In genomic region chr2:132395753-132396152, GRCm38 (mm10) we compare ENCODE assay signal across 36 mouse cellular contexts. TPM values are rescaled to one million over a fixed set of nuclear protein-coding genes. Genes with fewer than 3 reads are reported as not detected.
"Had no signal": no experiment of that assay in that cellular context is flagged by ENCODE, and none has a peak within 500 bp of the region (broad histone marks: within the 10 kb centered on the region; RNA-seq: fewer than 3 reads in every experiment).

No protein-coding gene starts in this region.

- H3K4me3 ChIP-seq: left cerebral cortex, adult 2 months; limb, embryonic 12.5 days; liver, embryonic 12.5 days; liver, embryonic 13.5 days; liver, embryonic 15.5 days; lung, embryonic 15.5 days; megakaryocyte, embryonic 14.5 days; midbrain, embryonic 10.5 days; midbrain, embryonic 12.5 days; midbrain, embryonic 13.5 days; midbrain, embryonic 15.5 days; myocyte; neural tube, embryonic 12.5 days; neural tube, embryonic 13.5 days had no signal

- H3K27ac ChIP-seq: left cerebral cortex, adult 2 months; limb, embryonic 12.5 days; liver, embryonic 12.5 days; liver, embryonic 13.5 days; liver, embryonic 14.5 days; liver, embryonic 15.5 days; lung, embryonic 15.5 days; macrophage; midbrain, embryonic 10.5 days; midbrain, embryonic 12.5 days; midbrain, embryonic 13.5 days; midbrain, embryonic 15.5 days; neural tube, embryonic 12.5 days; neural tube, embryonic 13.5 days had no signal

- H3K4me1 ChIP-seq: liver, embryonic 12.5 days; liver, embryonic 13.5 days; liver, embryonic 15.5 days; lung, embryonic 15.5 days; megakaryocyte, embryonic 14.5 days; midbrain, embryonic 10.5 days; midbrain, embryonic 12.5 days; midbrain, embryonic 13.5 days; midbrain, embryonic 15.5 days; neural tube, embryonic 12.5 days; neural tube, embryonic 13.5 days had no signal

- DNase-seq: left cerebral cortex, postnatal 4 days; liver; liver, embryonic 13.5 days; liver, postnatal 0 days; lung, adult 18-20 months; lung, adult 2 months; lung, embryonic 14.5 days; lung, postnatal 10 days; lung, postnatal 14 days; lung, postnatal 36 days; lung, postnatal 4 days; midbrain, embryonic 14.5 days had no signal

- H3K9me3 ChIP-seq: liver, embryonic 15.5 days; midbrain, embryonic 15.5 days had no signal

- ATAC-seq: liver, embryonic 12.5 days; liver, postnatal 0 days; lung, postnatal 0 days; midbrain, embryonic 13.5 days; midbrain, embryonic 15.5 days; midbrain, embryonic 16.5 days had no signal

- H3K27me3 ChIP-seq: limb, embryonic 12.5 days; liver, embryonic 13.5 days; liver, embryonic 15.5 days; lung, embryonic 15.5 days; midbrain, embryonic 12.5 days; midbrain, embryonic 15.5 days; neural tube, embryonic 12.5 days; neural tube, embryonic 13.5 days had no signal

- H3K9ac ChIP-seq: limb, embryonic 12.5 days; liver, embryonic 12.5 days; liver, embryonic 13.5 days; liver, embryonic 14.5 days; liver, embryonic 15.5 days; liver, postnatal 0 days; lung, embryonic 14.5 days; lung, embryonic 15.5 days; midbrain, embryonic 12.5 days; midbrain, embryonic 13.5 days; midbrain, embryonic 15.5 days; neural tube, embryonic 12.5 days; neural tube, embryonic 13.5 days had no signal

- H3K4me2 ChIP-seq: limb, embryonic 12.5 days; liver, embryonic 11.5 days; liver, embryonic 12.5 days; liver, embryonic 13.5 days; liver, embryonic 15.5 days; lung, embryonic 14.5 days; lung, embryonic 15.5 days; midbrain, embryonic 11.5 days; midbrain, embryonic 12.5 days; midbrain, embryonic 13.5 days; midbrain, embryonic 15.5 days; neural tube, embryonic 12.5 days; neural tube, embryonic 13.5 days had no signal

- H3K36me3 ChIP-seq: limb, embryonic 12.5 days; liver, embryonic 12.5 days; liver, embryonic 13.5 days; liver, embryonic 15.5 days; lung, embryonic 15.5 days; midbrain, embryonic 10.5 days; midbrain, embryonic 12.5 days; midbrain, embryonic 13.5 days; midbrain, embryonic 15.5 days; neural tube, embryonic 12.5 days; neural tube, embryonic 13.5 days had no signal

RNA-seq across cellular contexts. Expression of gene Prokr2, which starts 10.5 kb away (rescaled TPM):
- total RNA-seq: liver, adult 2 months; megakaryocyte progenitor cell, adult 5-6 weeks; megakaryocyte, adult 5-6 weeks; megakaryocyte-erythroid progenitor cell, adult 5-6 weeks; monocyte, adult 5-6 weeks had no signal
- polyA plus RNA-seq: liver, adult 2 months; lung, adult 2 months; lung, postnatal 0 days; macrophage; myocyte had no signal
